Mouse (Mus musculus): ENCODE results near the gene Cacna1d. TPM values are rescaled to one million over a fixed set of nuclear protein-coding genes. Genes with fewer than 3 reads are reported as not detected.
A peak's percentile ranks its signal among the peaks of the same experiment; 100 is the strongest.

Gene Cacna1d
- total RNA-seq, 2 experiments from 2014 or later = 0.66 to 0.73 TPM

DNA sequence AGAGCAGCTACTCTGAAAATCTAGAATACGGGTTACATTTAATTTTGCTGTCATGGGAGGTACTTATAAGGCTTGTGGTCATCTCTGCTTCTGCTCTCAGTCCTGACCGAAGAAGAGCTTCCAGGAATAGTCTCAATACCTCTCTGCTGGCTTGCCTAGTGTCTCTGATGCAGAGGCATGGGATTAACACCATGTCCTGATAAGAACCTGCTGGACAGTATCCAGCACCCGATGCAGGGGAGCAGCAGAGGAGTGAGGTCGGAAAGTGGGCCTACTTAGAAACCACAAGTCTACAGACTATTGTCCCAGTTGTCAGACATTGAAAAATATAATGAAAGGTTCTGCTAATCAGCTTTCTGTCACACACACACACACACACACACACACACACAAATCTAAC, 81.9 kb downstream of the Cacna1d start:
- no peak for DNase-seq
- intact Hi-C loops (cut with DNase I; ENCODE audit: low total_unique reads) = no loop called here

DNA sequence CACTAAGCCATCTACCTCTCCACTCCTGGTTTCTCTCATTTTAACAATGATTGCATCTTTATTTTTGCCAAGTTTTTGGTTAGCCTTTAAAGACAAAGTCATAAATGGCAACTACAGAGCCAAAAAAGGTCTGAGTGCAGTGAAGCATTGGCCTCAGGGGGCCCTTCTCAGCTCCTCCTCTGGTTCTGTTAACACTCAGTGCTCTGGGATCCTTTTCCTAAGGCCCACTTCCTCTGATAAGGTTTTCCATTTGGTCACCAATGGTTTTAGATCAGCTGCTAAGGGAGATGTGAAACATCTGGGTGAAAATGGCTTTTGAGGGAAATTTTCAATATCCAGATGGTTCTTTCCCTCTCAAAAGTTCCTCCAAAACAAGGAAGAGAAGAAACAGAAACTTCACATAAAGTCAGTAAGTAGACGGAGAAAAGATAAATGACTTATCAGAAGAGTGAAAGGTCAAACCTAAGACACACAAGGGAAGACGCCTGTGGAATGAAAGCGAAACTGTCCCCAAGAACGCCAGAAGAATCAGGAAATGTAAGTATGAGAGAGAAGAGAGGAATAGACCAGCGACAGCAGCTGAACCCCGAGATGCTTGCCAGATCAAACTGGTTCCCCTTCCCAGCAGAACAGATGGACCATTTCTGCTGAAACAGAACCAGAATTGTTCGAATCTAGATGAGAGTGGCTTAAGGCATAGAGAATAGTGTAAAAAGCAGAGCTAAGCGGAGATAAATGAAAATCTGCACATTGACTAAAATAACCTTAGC, 85.6 kb downstream of the Cacna1d start:
- intact Hi-C loops (cut with DNase I; ENCODE audit: low total_unique reads) = no loop called here
- DNase-seq = no peak

DNA sequence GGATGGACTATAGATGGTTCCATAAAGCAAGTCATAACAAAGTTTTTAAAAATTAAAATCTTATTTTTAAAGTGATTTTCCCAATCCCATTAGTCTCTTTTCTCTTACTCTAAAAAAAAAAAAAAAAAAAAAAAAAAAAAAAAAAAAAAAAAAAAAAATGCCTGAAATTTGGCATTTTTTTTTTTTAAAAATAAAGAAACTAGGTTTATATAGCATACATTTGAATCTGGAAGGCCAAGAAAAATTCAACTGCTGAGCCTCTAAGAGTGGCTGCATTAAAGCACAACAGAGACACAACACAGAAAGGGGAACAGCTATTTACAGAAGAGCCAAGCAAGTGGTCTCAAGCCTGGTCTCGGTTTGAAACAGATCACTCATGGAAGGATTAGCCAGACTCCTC, 112.9 kb downstream of the Cacna1d start:
- DNase-seq = no peak
- intact Hi-C loops (cut with DNase I; ENCODE audit: low total_unique reads) = no loop called here

DNA sequence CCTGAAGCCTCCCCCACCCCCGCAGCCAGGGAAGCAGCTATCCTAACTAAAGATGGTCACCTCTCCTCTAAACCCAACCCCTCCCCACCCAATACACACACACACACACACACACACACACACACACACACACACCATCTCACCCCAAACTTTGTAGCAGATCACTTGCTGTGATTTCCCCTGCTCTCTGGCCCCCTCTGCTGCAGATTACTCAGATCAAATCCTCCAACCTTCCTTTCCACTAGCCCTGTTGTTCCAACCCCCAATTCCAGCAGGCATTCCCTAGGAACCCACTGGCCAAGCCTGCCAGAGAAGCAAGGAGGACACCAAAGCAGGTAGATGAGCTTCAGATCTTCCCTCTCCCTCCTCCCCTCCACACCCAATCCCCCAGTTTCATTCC, 118.4 kb downstream of the Cacna1d start:
- intact Hi-C loops (cut with DNase I; ENCODE audit: low total_unique reads) = no loop called here
- no peak for DNase-seq

DNA sequence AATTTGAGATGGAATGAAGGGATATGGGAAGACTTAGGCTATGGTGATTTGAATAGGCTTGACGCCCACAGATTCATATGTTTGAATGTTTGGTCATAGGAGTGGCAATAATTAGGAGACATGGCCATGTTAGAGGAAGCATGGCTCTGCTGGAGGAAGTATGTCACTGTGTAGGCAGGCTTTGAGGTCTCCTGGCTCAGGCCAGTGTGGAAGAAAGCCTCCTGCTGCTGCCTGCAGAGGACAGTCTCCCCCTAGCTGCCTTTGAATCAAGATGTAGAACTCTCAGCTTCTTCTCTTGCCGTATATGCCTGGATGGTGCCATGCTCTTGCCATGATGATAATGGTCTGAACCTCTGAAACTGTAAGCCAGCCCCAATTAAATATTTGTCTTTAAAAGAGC, 120.2 kb downstream of the Cacna1d start:
- intact Hi-C loops (cut with DNase I; ENCODE audit: low total_unique reads) = no loop called here
- DNase-seq = no peak

DNA sequence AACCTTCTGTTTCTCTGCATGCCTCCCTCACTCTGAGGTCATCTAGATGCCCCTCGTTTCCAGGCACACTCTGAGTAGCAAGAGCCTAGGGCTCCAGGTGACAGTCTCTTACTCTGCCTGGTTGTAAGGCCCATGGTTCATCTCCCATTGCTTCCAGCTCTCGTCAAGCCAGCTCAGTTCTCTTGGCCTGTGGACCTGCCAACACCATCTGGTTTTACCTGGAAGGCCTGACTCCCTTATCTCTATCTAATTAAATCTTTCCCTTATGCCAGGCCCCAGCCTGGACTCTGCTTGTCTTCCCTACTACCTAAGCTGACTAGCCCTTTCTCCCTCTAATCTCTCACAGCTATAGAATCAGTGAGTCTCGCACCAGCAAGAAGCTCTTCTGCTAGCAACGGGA, 124.2 kb downstream of the Cacna1d start:
- DNase-seq = no peak
- intact Hi-C loops (cut with DNase I; ENCODE audit: low total_unique reads) = no loop called here

DNA sequence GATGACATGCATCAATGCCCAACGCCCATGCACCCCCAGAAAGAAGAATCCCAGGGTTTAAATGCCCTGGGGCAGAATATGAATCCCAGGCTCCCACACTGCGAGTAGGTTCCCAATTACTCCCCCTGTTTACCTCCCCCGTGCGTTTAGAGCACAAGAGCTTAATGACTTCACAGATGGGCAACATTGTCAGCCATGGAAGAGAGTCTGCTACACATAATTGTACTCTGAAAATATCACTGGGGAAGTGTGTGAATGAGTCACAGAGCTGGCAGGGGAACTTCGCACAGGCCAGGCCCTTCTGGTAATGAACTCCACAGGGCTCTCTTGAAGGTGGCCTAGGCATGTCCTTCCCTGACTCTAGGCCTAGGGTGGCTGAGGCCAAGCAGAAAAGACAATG, 125.4 kb downstream of the Cacna1d start:
- DNase-seq = no peak
- intact Hi-C loops (cut with DNase I; ENCODE audit: low total_unique reads) = no loop called here

DNA sequence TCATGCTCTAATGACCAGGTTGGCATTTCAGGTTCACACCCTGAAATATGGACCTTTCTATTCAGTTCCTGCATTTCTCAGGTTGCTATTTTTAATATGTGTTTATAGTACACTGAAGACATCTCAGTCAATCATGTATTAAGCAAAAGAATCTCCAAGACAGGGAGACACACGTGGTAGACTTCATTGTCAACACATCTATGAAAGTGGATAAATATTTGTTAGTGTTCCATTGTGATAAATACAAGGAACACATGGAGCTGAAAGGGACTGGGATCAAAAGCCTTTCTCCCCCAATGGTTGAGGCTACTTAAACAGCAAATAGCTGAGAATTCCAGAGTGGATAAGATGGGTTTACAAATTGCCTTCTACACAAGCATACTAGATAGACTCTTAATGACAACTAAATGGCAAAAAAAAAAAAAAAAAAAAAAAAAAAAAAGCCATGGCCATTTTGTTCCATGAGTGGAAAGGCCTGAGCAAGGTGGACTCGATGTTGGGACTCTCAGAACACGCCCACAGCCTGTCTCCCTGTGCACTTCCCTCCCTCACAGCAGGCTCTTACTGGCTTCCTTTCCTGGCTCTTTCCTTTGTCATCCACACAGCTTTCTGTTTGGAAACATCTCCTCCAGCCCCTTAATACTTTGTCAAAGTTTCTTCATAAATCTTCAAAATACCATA, 127.6 kb downstream of the Cacna1d start:
- intact Hi-C loops (cut with DNase I; ENCODE audit: low total_unique reads) = no loop called here
- DNase-seq = no peak

DNA sequence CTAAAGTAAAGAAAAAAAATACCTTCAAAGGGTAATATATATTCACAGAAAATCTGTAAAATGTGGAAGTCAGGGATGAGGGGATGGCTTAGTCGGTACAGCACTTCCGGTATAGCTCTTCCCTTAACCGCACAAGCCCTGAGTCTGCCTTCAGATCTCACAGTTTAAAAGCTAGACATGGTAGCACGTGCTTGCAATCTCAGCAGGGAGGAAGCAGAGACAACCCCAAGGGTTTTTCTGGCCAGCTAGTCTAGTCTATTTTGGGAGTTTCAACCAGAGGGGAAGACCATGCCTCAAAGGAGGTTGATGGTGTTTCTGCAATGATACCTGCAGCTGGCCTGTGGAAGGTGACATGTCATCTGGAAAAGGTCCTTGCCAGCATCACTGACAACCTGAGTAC, 128.9 kb downstream of the Cacna1d start:
- no peak for DNase-seq
- intact Hi-C loops (cut with DNase I; ENCODE audit: low total_unique reads) = no loop called here

DNA sequence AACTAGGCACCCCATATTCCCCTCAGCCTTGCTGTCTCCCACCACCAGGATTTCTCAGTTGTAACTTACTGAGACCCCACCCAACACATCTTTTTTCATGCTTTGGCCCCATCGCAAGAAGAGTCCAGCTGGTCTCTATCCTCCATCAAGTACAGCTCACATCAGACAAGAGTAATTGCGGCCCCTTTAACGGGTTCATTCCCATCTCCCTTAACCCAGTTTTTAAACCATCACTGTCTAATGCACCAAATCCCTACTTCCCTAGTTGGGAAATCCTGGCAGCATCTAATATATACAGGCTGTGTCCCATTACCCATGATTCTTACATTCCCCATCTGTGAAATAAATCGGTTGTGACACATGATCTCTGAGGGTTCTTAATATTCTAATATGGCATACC, 130.8 kb downstream of the Cacna1d start:
- intact Hi-C loops (cut with DNase I; ENCODE audit: low total_unique reads) = no loop called here
- no peak for DNase-seq

DNA sequence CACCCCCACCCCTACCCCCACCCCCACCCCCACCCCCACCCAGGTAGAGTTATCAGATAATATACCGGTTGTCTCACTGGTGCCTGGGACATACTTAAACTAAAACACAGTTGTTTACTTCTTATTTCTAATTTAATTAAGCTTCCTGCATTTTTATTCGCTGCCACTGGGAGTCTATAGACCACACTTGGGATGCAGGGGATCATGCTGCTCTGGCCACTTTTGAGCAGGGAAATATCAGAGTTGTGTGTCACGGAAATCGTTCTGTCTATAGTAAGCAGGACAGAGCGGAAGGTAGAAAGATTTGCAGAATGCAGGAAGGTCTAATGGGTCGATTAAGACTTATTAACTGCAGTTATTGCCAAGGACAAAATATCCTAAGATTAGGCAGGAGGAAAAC, 131.3 kb downstream of the Cacna1d start:
- no peak for DNase-seq
- intact Hi-C loops (cut with DNase I; ENCODE audit: low total_unique reads) = no loop called here

DNA sequence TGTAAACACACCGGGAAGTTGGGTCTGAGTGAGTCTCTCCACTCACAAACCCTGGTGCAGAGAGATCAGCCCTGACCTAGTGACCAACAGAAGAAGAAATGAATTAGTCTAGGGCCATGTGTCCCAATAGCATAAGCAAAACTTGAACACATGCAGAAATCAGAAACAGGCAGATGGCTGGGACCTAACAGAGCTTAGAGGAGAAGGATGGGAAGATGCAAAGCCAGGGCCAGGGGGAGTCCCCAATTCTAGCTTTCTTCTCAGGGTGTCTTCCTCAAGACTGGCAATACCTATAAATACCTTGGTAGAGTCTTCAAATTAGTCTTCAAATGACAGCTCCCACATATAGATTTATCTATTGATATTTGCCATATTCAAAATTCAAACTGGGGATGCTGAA, 133.2 kb downstream of the Cacna1d start:
- intact Hi-C loops (cut with DNase I; ENCODE audit: low total_unique reads) = no loop called here

DNA sequence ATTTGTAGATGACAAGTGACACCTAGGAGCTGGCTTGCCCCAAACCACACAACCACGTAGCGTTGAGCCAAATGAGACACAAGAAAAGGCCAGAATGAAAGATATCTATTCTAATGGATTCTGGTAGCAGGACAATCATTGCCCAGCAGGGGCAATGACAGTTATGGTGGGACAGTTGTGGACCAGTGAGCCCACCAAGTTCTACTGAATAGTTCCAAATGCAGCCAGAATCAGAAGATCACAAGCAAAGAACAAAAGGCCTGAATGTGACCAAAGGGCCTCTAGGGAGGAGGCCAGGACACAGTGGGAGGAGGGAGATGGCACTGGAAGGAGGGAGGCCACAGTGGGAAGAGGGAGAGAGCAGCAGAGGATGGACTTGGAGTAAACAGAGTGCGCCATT, 134.8 kb downstream of the Cacna1d start:
- DNase-seq = no peak
- intact Hi-C loops (cut with DNase I; ENCODE audit: low total_unique reads) = no loop called here

More for the DNA sequence above, 133.2 kb downstream of the Cacna1d start:
- no peak for DNase-seq

DNA sequence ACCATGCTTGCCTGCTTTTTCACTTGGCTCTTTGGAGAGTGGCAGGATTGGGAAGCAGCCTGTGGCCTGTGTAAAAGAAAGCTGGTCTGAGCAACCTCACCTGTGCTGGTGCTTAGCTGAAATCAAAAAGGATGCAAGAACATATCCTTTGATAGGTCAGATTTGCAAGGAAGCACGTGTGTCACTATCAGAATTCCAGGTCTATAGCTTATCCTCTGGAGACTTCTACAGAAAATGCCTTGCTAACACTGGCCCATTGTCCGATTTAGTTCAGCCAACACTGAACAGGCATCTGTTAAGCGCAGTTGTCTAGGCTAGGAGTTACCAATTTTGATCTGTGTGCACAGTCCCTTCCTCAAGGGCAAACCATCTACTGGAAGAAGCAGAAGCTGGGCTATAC, 136.5 kb downstream of the Cacna1d start:
- intact Hi-C loops (cut with DNase I; ENCODE audit: low total_unique reads) = no loop called here

DNA sequence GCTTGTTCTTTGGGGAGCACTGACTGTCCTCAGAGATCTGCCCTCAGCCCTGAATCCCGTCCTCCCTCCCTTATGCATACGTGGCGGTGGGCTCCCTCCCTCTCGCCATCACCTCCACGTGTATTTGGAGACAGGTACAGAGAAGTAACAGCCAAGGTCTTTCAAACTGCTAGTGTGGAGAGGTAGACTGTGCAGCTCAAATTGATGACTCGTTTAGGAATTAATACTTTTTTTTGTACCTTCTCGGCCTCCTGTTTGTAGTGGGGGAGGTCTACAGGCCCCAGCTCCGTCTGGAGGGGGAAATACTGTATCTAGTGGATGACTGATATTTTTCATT, 137.2 kb downstream of the Cacna1d start:
- intact Hi-C loops (cut with DNase I; ENCODE audit: low total_unique reads) = no loop called here
- no peak for DNase-seq

More for the DNA sequence above, 136.5 kb downstream of the Cacna1d start:
- DNase-seq = no peak

DNA sequence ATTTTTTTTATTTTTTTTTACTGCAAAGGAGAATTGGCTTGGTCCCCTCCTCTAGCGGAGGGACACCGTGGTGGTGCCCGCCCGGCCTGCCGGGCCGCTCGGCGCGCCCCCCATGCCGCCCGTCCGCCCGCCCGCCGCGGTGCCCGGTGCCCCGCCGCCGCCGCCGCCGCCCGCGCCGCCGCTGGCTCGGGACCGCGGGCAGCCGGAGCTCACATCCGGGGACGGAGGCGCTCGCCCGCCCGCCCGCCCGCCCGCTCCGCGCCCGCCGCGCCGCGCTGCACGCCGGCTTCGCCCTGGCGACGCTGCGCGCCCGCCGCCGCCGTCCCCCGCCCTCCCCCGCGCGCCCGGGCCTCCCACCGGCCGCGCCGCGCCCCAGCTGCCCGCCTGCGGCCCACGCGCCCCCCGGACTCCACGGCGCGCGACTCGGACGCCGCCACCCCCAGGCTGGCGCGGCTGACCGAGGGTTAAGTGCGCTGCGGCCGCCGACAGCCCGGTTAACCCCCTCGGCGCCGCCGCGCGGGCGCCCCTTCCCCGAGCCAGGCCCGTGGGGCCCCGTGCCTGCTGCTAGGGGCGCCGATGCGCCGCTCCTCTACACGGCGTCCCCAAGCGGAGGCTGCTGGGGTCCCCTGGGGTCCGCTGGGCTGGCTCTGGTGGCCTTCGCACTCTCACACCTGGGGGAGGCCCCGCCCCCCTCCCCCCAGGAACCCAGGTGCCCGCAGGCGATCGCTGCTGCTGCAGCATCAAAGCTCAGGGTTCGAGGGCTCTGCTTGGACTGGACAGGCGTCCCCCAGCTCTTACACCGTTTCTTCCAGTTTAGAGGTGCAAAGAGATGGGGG, 137.7 kb downstream of the Cacna1d start:
- intact Hi-C loops (cut with DNase I; ENCODE audit: low total_unique reads) = no loop called here
- peak; percentile 19 for DNase-seq

DNA sequence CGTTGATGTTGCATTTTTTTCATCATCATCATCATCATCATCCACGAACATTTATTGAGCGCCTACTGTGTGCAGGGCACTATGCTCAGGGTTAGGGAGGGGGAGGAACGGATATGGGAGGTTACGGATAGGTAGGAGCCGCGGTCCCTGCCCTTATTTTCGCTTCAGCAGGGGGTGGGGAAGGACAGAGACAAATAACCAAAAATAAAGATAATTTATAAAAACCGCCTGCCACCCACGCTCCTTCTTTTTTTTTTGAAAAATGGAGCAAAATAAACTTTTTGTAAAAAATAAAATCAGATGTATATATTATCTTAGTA, 138.3 kb downstream of the Cacna1d start:
- intact Hi-C loops (cut with DNase I; ENCODE audit: low total_unique reads) = no loop called here
- no peak for DNase-seq

DNA sequence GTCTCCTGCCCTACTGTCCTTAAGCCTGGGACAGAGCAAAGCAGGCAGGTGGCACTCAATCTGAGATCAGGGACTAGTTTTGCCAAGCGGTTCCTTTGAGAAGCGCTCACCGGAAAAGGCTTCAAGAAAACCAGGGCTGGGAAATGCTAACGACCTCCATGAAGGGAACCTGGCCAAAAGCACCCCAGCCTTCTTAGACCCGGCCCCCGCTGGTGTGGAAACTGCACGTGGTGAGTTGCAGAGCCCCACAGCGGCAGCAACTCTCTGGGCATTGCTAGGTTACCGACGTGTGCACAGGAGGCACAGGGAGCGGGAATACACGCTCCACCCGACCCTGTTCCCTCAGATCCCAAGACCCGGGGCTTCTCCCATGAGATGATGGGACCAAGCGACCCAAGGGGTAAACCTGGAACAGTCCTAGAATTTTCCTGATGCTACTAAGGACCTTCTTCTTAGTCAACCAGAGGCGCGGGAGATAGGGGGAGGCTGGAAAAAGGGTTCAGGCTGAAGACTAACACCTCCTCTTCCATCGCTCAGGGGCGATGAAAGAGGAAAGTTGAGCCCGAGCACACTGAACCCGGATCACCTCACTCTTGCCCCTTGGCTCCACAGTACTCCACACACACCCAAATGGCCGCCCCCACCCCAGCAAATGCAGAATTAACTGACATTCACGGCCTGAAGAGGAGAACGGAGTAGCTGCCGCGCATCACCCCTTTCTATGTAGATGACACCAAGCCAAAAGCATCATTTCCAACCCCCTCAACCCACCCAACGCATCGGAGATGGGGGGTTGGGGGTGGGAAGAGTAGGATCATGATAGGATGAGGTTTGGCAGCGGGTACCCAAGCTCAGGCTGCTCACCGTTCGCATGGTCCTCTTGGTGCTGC, 138.9 kb downstream of the Cacna1d start:
- DNase-seq = no peak
- intact Hi-C loops (cut with DNase I; ENCODE audit: low total_unique reads) = no loop called here

DNA sequence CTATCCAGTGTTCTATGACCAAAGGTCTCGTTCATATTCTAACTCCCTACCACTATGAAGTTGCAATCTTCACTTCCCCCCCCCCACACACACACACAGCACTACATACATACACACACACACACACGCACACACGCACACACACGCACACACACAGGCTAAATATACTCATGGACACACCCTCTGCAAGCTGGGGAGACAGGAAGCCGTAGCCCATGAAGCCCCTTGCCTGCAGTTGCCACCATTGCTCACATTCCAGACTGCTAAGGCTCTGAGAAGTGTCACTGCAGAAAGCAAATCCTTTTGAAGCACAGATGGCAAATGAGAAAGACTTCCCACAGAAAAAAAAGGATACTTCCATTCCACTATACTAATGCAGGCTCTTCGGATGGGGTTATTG, 141.0 kb downstream of the Cacna1d start:
- intact Hi-C loops (cut with DNase I; ENCODE audit: low total_unique reads) = no loop called here

More for the DNA sequence above, 141.0 kb downstream of the Cacna1d start:
- DNase-seq = no peak
